Mouse (Mus musculus) embryonic facial prominence, embryonic 14.5 days (tissue): ENCODE results near the gene Lrrc75b. TPM values are rescaled to one million over a fixed set of nuclear protein-coding genes. Genes with fewer than 3 reads are reported as not detected.

Source experiments
- ATAC-seq: fragments of 200-750 bp; cut with Nextera tagmentation; 2 replicates; pipeline ENCODE4 v1.8.0; 2017; ENCODE audit warnings: low read depth, moderate number of reproducible peaks, moderate TSS enrichment
- DNase-seq: peaks from one replicate; pipeline ENCODE4 v3.0.0-alpha.2; 2015; ENCODE audit warnings: low spot score
- H3K27ac ChIP-seq: fragments of 300-500 bp; sonication (generic); replicated peaks from 2 replicates; pipeline ENCODE4 v1.5.1; 2014; ENCODE audit warnings: low read depth, mild to moderate bottlenecking, low read length, moderate library complexity
- H3K27me3 ChIP-seq: fragments of 300-500 bp; sonication (generic); replicated peaks from 2 replicates; pipeline ENCODE4 v1.6.1; 2014; ENCODE audit warnings: low read length; ENCODE audit not compliant: control insufficient read depth, insufficient read depth
- H3K36me3 ChIP-seq: fragments of 300-500 bp; sonication (generic); 2 replicates; pipeline ENCODE4 v1.6.1; 2014; ENCODE audit warnings: low read length, mixed read lengths; ENCODE audit not compliant: control insufficient read depth, insufficient read depth
- H3K4me1 ChIP-seq: fragments of 300-500 bp; sonication (generic); 2 replicates; pipeline ENCODE4 v1.6.1; 2014; ENCODE audit warnings: antibody characterized with exemption, low read length; ENCODE audit not compliant: control insufficient read depth, insufficient read depth
- H3K4me2 ChIP-seq: fragments of 300-500 bp; sonication (generic); 2 replicates; pipeline ENCODE4 v1.6.1; 2014; ENCODE audit warnings: low read depth, mild to moderate bottlenecking, low read length, moderate library complexity, mixed read lengths
- H3K4me3 ChIP-seq: fragments of 300-500 bp; sonication (generic); 2 replicates; pipeline ENCODE4 v1.5.1; 2014; ENCODE audit warnings: low read depth, mild to moderate bottlenecking, low read length
- H3K9ac ChIP-seq: fragments of 300-500 bp; sonication (generic); 2 replicates; pipeline ENCODE4 v1.6.1; 2014; ENCODE audit warnings: low read depth, mild to moderate bottlenecking, low read length, moderate library complexity, mixed read lengths
- H3K9me3 ChIP-seq: fragments of 300-500 bp; sonication (generic); 2 replicates; pipeline ENCODE4 v1.6.1; 2016; ENCODE audit warnings: low read length; ENCODE audit not compliant: control insufficient read depth
- WGBS: fragments of 180-500 bp; shearing (Covaris S2); extraction: QIAGEN DNeasy Blood & Tissue Kit; methylation state at CpG from one replicate; pipeline ENCODE4 v1.1.7; 2014; 5-methylcytosine and 5-hydroxymethylcytosine counted together
- polyA plus RNA-seq: library from polyadenylated mRNA; unstranded; fragments of >200 nt; fragmentation: Nextera tagmentation; extraction: Ambion mirVana; gene quantifications from 2 replicates; pipeline ENCODE4 v1.2.1, GENCODE M21; 2014

Lrrc75b gene
- polyA plus RNA-seq, 1 experiment from 2014 or later = 7.9 TPM

DNA sequence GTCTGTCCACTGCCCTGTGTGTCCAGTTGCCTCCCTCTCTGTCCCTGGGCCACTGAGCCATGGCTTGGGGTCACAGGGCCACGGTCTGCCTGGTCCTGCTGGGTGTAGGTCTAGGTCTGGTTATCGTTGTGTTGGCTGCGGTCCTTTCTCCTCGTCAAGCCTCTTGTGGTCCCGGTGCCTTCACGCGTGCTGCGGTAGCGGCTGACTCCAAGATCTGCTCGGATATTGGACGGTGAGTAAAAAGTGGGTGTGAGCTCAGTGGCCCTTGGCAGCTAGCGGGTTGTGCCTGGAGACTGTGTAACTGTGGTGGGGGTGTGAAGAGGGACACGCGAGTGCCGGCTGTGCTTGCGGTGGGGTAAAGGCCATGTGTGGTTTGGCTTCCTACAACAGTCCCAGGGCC lies 29.5 kb upstream of the Lrrc75b start:
- Histone ChIP-seq H3K9ac (peak overlapping the region; percentile 52), H3K27me3 (no peaks in the 10 kb centered on the region), H3K27ac (peak overlapping the region; percentile 58; the same call in 1 of the 2 replicates), H3K36me3 (no peaks in the 10 kb centered on the region), H3K4me2 (peak overlapping the region; percentile 27; the same call in 1 of the 2 replicates), H3K4me3 (0 out of 2 replicates have a peak overlapping the region, but pooled peaks have one; percentile 3), H3K4me1 (peaks cover 13% of the 10 kb centered on the region), H3K9me3 (no peaks in the 10 kb centered on the region)
- 70% methylated on average over 16 of the region's 16 CpGs for WGBS
- DNase-seq = no peak
- no peak for ATAC-seq

DNA sequence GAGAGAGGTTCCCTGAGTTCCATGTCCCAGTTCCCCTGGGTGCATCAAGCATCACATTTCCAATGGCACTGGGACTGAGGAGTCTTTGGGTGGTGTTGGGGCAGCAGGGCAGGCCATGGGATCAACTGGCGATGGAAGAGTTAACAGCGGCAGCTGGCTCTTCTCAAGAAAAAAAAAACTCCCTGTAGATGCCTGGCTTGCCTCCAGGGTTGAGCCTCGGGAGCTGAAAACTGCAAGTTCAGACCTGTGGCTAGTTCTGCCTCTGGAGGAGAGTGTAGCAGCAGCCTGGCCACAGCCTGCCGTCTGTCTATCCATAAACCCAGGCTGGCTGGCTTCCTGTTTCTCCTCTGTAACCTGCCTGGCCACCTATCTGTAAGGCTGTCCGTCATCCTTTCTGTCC lies 29.0 kb upstream of the Lrrc75b start, which contains the start of gene Ggt5:
Gene Ggt5 (plus strand): TSS at position 212 of the 400 bp plus-strand sequence.
- H3K4me2 ChIP-seq = peak within 1 kb of the TSS; percentile 27; the same call in 1 of the 2 replicates
- peak; percentile 89 for DNase-seq
- H3K27me3 ChIP-seq = no peaks in the 10 kb centered on the region
- WGBS = 19% methylated on average over 5 of the region's 5 CpGs
- no peaks in the 10 kb centered on the region for H3K36me3 ChIP-seq
- peak within 1 kb of the TSS; percentile 58; the same call in 1 of the 2 replicates for H3K27ac ChIP-seq
- ATAC-seq = no peak
- peak within 1 kb of the TSS; percentile 52 for H3K9ac ChIP-seq
- peaks cover 13% of the 10 kb centered on the region for H3K4me1 ChIP-seq
- H3K9me3 ChIP-seq = no peaks in the 10 kb centered on the region
- H3K4me3 ChIP-seq = 0 out of 2 replicates have a peak within 1 kb of the TSS, but pooled peaks have one; percentile 3

DNA sequence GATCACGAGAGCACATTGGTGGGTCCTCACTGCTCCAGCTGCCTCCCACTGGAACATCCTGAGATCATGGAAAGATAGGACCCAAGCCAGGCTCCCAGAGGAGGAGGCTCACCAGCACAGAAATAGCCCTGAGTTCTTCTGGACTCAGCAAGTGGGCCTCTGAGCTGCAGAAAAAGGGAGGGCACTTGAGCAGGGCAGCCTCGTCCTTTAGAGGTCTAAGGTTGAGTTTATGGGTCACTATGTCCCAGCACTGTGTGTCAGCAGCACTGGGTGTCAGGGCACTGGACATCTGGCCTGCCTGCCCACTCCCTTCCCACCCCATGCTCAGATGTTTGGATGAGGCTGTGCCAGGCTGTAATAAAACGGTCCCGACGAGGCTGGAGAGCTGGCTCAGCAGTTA lies 28.2 kb upstream of the Lrrc75b start:
- DNase-seq (no peak), ATAC-seq (no peak)
- H3K27ac ChIP-seq = no peak overlapping the region

DNA sequence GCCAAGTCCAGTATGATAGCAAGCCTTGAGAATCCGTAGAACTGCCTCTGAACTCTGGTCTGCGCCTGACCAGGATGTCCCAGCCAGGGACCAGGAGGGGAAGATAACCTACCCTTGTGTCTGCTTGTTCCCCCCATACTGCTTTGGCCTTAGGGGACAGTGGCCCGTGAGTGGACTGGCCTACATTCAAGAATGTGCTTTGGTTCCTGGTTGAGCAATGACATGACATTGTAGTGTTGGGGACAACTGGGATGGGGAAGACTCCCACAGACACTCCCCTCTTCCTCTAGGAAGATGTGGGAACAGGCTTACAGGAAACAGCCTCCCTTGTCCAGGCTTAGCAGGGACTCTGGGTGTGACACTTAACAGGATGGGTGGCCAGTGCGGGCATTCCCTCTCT lies 27.7 kb upstream of the Lrrc75b start:
- no peak overlapping the region for H3K27ac ChIP-seq
- WGBS = 77% methylated on average over 4 of the region's 4 CpGs
- no peak overlapping the region for H3K4me2 ChIP-seq
- no peaks in the 10 kb centered on the region for H3K27me3 ChIP-seq
- no peaks in the 10 kb centered on the region for H3K36me3 ChIP-seq
- H3K9me3 ChIP-seq = no peaks in the 10 kb centered on the region
- H3K9ac ChIP-seq = no peak overlapping the region
- H3K4me1 ChIP-seq = peaks cover 13% of the 10 kb centered on the region
- no peak overlapping the region for H3K4me3 ChIP-seq
- ATAC-seq (no peak), DNase-seq (no peak)

More for the DNA sequence above, 28.2 kb upstream of the Lrrc75b start:
- H3K9me3 ChIP-seq = no peaks in the 10 kb centered on the region
- H3K27me3 ChIP-seq = no peaks in the 10 kb centered on the region
- H3K4me2 ChIP-seq = no peak overlapping the region
- WGBS = 60% methylated on average over 5 of the region's 5 CpGs
- H3K9ac ChIP-seq = no peak overlapping the region
- no peaks in the 10 kb centered on the region for H3K36me3 ChIP-seq
- peaks cover 13% of the 10 kb centered on the region for H3K4me1 ChIP-seq
- H3K4me3 ChIP-seq = no peak overlapping the region

DNA sequence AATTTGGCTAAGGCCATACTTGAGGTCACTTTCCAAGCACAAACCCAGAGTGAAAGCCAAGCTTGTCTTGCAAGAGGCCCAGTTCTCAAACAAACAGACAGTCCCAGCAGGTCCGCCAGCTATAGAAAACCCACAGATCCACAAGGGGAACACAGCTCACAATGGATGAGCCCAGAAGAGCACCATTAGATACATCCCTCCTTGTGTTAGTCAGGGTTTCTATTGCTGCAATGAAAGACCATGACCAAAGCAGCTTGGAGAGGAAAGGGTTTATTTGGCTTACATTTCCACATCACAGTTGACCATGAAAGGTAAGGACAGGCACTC lies 26.4 kb upstream of the Lrrc75b start:
- Histone ChIP-seq H3K9me3 (no peaks in the 10 kb centered on the region), H3K9ac (no peak overlapping the region), H3K36me3 (no peaks in the 10 kb centered on the region), H3K4me3 (no peak overlapping the region), H3K4me2 (no peak overlapping the region), H3K4me1 (peaks cover 13% of the 10 kb centered on the region), H3K27me3 (no peaks in the 10 kb centered on the region), H3K27ac (no peak overlapping the region)
- ATAC-seq = 0 out of 2 replicates have a peak, but pooled peaks have one; percentile 10
- WGBS = 63% methylated on average over 1 of the region's 1 CpGs
- no peak for DNase-seq

DNA sequence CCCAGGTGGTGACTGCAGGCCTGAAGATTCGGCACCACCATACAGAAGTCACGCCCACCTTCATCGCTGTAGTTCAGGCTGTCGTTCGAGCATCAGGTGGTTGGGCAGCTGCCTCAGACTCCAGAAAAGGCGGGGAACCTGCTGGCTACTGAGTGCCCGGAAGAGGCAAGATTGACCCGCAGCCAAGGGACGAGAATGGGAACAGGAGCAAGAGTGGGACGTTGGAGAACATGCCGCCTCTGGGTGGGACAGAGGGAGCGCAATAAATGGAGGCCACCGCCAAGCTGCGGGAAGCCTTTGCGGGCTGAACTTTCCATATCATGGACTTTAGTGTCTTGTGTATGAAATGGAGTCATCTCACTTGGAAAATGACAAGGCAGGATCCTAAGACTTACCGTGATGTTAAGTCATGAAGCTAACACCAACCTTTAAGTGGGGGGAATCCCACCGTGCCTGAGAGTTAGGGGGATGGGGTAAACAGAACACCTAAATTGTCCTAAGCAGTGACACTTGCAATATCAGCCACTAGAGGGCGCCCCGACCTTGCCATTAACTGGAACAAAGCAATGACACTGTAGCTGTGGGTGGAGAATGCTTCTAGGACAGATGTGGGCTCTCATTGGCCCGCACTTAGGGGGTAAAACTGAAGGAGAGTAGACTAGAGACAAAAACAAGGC lies 25.9 kb upstream of the Lrrc75b start:
- 27% methylated on average over 20 of the region's 20 CpGs for WGBS
- H3K9ac ChIP-seq = peak overlapping the region; percentile 43; the same call in 1 of the 2 replicates
- ATAC-seq (peak; percentile 86), DNase-seq (peak; percentile 94)
- peak overlapping the region; percentile 51 for H3K4me2 ChIP-seq
- H3K27me3 ChIP-seq = no peaks in the 10 kb centered on the region
- H3K9me3 ChIP-seq = no peaks in the 10 kb centered on the region
- H3K27ac ChIP-seq = no peak overlapping the region
- peak overlapping the region; percentile 19 for H3K4me3 ChIP-seq
- H3K36me3 ChIP-seq = no peaks in the 10 kb centered on the region
- H3K4me1 ChIP-seq = peaks cover 13% of the 10 kb centered on the region

DNA sequence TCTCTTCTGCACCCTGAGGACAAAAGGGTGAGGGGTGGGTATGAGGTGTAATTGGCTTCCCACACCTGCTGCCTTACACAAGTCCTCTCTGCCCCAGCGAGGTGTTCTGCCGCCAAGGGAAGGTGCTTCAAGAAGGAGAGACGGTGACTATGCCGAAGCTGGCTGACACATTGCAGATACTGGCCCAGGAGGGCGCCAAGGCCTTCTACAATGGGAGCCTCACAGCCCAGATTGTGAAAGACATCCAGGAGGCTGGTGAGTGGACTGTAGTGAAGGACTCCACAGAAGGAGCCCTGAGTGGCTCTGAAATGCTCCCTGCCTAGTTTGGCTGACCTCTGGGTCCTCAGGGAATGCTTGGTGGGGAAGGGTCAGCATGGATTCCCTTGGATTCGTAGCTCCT lies 19.0 kb upstream of the Lrrc75b start:
- ATAC-seq = no peak
- Histone ChIP-seq H3K4me3 (no peak overlapping the region), H3K9ac (no peak overlapping the region), H3K9me3 (no peaks in the 10 kb centered on the region), H3K27me3 (no peaks in the 10 kb centered on the region), H3K4me1 (no peaks in the 10 kb centered on the region), H3K4me2 (no peak overlapping the region), H3K36me3 (no peaks in the 10 kb centered on the region), H3K27ac (no peak overlapping the region)
- 80% methylated on average over 6 of the region's 6 CpGs for WGBS
- no peak for DNase-seq

DNA sequence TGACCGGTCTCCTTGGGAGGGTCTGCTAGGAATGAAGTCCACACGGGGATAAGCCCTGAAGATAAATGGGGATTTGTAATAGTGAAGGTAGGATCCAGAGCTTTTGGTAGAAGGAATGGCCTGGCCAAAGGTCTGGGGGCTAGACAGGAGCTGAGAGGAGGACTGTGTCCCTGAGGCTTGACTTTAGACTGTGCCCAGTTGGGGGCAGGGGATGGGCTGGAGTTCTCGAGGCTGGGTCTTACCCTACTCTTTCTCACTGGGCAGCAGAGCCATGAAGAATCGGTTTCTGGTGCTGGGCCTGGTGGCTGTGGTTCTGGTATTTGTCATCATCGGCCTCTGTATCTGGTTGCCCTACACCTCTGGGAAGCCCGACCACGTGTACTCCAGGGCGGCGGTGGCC lies 13.8 kb upstream of the Lrrc75b start:
- Histone ChIP-seq H3K9ac (no peak overlapping the region), H3K27ac (no peak overlapping the region), H3K27me3 (no peaks in the 10 kb centered on the region), H3K36me3 (no peaks in the 10 kb centered on the region), H3K4me3 (no peak overlapping the region), H3K9me3 (no peaks in the 10 kb centered on the region), H3K4me2 (no peak overlapping the region), H3K4me1 (no peaks in the 10 kb centered on the region)
- ATAC-seq (no peak), DNase-seq (no peak)
- WGBS = 87% methylated on average over 9 of the region's 9 CpGs

DNA sequence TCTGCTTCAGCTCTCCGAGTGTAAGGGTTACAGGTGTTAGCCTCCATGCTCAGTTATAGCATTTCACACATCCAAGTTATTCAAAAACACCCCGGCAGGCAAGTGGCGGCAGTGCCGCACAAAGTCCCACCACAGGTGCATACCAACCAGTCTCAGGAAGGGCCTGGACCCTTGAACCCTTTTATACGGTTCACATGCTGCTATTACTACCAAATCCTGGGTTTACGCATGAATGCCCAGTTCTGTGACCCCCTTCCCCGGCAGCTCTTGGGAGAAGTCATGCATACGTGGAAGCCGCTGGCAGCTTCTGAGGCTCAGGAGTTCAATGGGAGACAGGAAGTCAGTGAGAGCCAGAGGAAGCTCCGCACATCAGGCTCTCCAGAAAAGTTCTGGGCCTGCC lies 13.1 kb upstream of the Lrrc75b start:
- H3K36me3 ChIP-seq = no peaks in the 10 kb centered on the region
- no peak overlapping the region for H3K27ac ChIP-seq
- ATAC-seq = no peak
- DNase-seq = no peak
- H3K4me1 ChIP-seq = no peaks in the 10 kb centered on the region
- no peak overlapping the region for H3K9ac ChIP-seq
- H3K4me3 ChIP-seq = no peak overlapping the region
- H3K27me3 ChIP-seq = no peaks in the 10 kb centered on the region
- H3K4me2 ChIP-seq = no peak overlapping the region
- no peaks in the 10 kb centered on the region for H3K9me3 ChIP-seq
- WGBS = 68% methylated on average over 10 of the region's 10 CpGs
